Mouse (Mus musculus) hindbrain, embryonic 10.5 days (tissue): Measurements from ENCODE around the gene Trim3. TPM values are rescaled to one million over a fixed set of nuclear protein-coding genes. Genes with fewer than 3 reads are reported as not detected.

Experiments
- DNase-seq: peaks from one replicate; pipeline ENCODE4 v3.0.0-alpha.2; 2017; ENCODE audit warnings: low spot score
- H3K27ac ChIP-seq: fragments of 300-500 bp; sonication (generic); 2 replicates; pipeline ENCODE4 v1.5.1; 2016; ENCODE audit warnings: mild to moderate bottlenecking, moderate library complexity
- H3K27me3 ChIP-seq: fragments of 300-500 bp; sonication (generic); 2 replicates; pipeline ENCODE4 v1.6.1; 2016; ENCODE audit warnings: mild to moderate bottlenecking; ENCODE audit not compliant: poor library complexity, insufficient read depth, severe bottlenecking
- H3K36me3 ChIP-seq: fragments of 300-500 bp; sonication (generic); 2 replicates; pipeline ENCODE4 v1.6.1; 2016; ENCODE audit warnings: mild to moderate bottlenecking, moderate library complexity
- H3K4me1 ChIP-seq: fragments of 300-500 bp; sonication (generic); replicated peaks from 2 replicates; pipeline ENCODE4 v1.6.1; 2016; ENCODE audit warnings: mild to moderate bottlenecking
- H3K4me3 ChIP-seq: fragments of 300-500 bp; sonication (generic); 2 replicates; pipeline ENCODE4 v1.5.1; 2016; ENCODE audit warnings: mild to moderate bottlenecking, moderate library complexity
- H3K9me3 ChIP-seq: fragments of 300-500 bp; sonication (generic); 2 replicates; pipeline ENCODE4 v1.6.1; 2016; ENCODE audit warnings: mild to moderate bottlenecking, moderate library complexity
- WGBS: fragments of 180-500 bp; shearing (Covaris S2); methylation state at CpG from one replicate; pipeline ENCODE4 v1.1.7; 2016; 5-methylcytosine and 5-hydroxymethylcytosine counted together
- polyA plus RNA-seq: library from polyadenylated mRNA; unstranded; fragments of >200 nt; fragmentation: Nextera tagmentation; extraction: Ambion mirVana; gene quantifications from 2 replicates; pipeline ENCODE4 v1.2.1, GENCODE M21; 2016

The Trim3 gene
- 40.9 and 42.2 TPM in 2 replicates for polyA plus RNA-seq

GRCm38 (mm10) chr7:105633127-105633800 lies at the start of gene Trim3:
Gene Trim3 (minus strand): TSS chr7:105633571.
- H3K36me3 ChIP-seq: peaks cover 29% of the 10 kb centered on the region
- under 1% methylated on average over 71 of the region's 71 CpGs for WGBS
- peak; percentile 89 for DNase-seq
- peaks cover 19% of the 10 kb centered on the region for H3K27me3 ChIP-seq
- H3K4me3 ChIP-seq: peak within 1 kb of the TSS; percentile 92
- H3K9me3 ChIP-seq: no peaks in the 10 kb centered on the region
- peak within 1 kb of the TSS; percentile 93 for H3K27ac ChIP-seq
- peaks cover 35% of the 10 kb centered on the region for H3K4me1 ChIP-seq

GRCm38 (mm10) chr7:105650639-105651435 lies 17.5 kb upstream of the Trim3 start, which contains the start of gene Dnhd1:
Gene Dnhd1 (plus strand): TSS chr7:105650827.
- peak within 1 kb of the TSS; percentile 51 for H3K4me3 ChIP-seq
- no peaks in the 10 kb centered on the region for H3K27me3 ChIP-seq
- H3K36me3 ChIP-seq: peaks cover 5% of the 10 kb centered on the region; the same call in 1 of the 2 replicates
- WGBS: 3% methylated on average over 17 of the region's 17 CpGs
- H3K27ac ChIP-seq: peak within 1 kb of the TSS; percentile 73
- no peaks in the 10 kb centered on the region for H3K9me3 ChIP-seq
- peaks cover 13% of the 10 kb centered on the region for H3K4me1 ChIP-seq
- peak; percentile 77 for DNase-seq

GRCm38 (mm10) chr7:105641936-105642335 lies 8.6 kb upstream of the Trim3 start:
- no peaks in the 10 kb centered on the region for H3K9me3 ChIP-seq
- no peak for DNase-seq
- WGBS: 77% methylated on average over 3 of the region's 3 CpGs
- peaks cover 31% of the 10 kb centered on the region for H3K36me3 ChIP-seq
- peaks cover 28% of the 10 kb centered on the region for H3K4me1 ChIP-seq
- no peak overlapping the region for H3K27ac ChIP-seq
- no peaks in the 10 kb centered on the region for H3K27me3 ChIP-seq
- peak overlapping the region; percentile 82 for H3K4me3 ChIP-seq

GRCm38 (mm10) chr7:105640894-105641255 lies 7.5 kb upstream of the Trim3 start:
- 0 out of 2 replicates have a peak, but pooled peaks cover under 1% of the 10 kb centered on the region for H3K27me3 ChIP-seq
- WGBS: under 1% methylated on average over 18 of the region's 18 CpGs
- no peaks in the 10 kb centered on the region for H3K9me3 ChIP-seq
- DNase-seq: no peak
- H3K4me1 ChIP-seq: peaks cover 28% of the 10 kb centered on the region
- peak overlapping the region; percentile 87 for H3K27ac ChIP-seq
- H3K4me3 ChIP-seq: peak overlapping the region; percentile 82
- H3K36me3 ChIP-seq: peaks cover 41% of the 10 kb centered on the region

DNA sequence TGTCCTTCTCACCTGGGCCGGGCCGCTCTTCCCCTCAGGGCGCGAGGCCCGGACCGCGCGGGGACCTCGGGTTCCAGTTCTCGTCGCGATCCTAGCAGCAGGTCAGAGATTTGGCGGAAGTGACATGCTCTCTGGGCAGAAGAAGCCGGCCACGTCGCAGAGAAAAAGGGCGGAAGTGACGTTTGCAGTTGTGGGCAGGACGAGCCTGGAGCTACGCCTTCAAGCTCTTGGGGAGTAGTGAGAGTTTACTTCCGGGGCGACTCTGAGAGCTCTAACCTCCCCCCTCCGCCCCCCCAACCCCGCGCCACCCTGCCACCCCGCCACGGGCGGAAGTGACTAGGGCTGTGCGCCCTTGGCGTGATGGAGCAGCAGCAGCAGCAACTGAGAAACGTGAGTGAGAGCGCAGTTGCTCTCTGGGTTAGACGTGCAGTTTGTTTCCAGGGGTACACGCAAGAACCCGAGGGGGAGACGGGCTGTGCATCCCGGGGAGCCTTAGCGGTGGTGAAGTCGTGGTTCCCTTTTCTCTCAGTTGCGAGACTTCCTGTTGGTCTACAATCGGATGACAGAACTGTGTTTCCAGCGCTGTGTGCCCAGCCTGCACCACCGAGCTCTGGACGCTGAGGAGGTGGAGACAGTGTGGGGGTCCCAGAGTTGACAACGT lies 7.0 kb upstream of the Trim3 start, which contains the start of the genes Arfip2 and Gm45799:
Gene Arfip2 (minus strand): TSS at position 184 of the 661 bp plus-strand sequence.
Gene Gm45799 (plus strand): TSS at position 320 of the 661 bp plus-strand sequence.
- under 1% methylated on average over 45 of the region's 45 CpGs for WGBS
- peak; percentile 98 for DNase-seq
- H3K27ac ChIP-seq: peak within 1 kb of the TSS; percentile 87
- H3K4me3 ChIP-seq: peak within 1 kb of the TSS; percentile 82
- H3K36me3 ChIP-seq: peaks cover 46% of the 10 kb centered on the region
- peaks cover 6% of the 10 kb centered on the region for H3K27me3 ChIP-seq
- H3K4me1 ChIP-seq: peaks cover 28% of the 10 kb centered on the region
- no peaks in the 10 kb centered on the region for H3K9me3 ChIP-seq

- Histone ChIP-seq H3K27ac (peak within 1 kb of the TSS; percentile 87), H3K27me3 (peaks cover 12% of the 10 kb centered on the region), H3K4me1 (peaks cover 28% of the 10 kb centered on the region), H3K4me3 (peak within 1 kb of the TSS; percentile 82), H3K36me3 (peaks cover 46% of the 10 kb centered on the region), H3K9me3 (no peaks in the 10 kb centered on the region)
- WGBS: 3% methylated on average over 2 of the region's 2 CpGs
- DNase-seq: no peak
Observed at GRCm38 (mm10) chr7:105639756-105640155, 6.4 kb upstream of the Trim3 start, which contains the start of gene Timm10b. Gene Timm10b (plus strand): TSS chr7:105640056.

GRCm38 (mm10) chr7:105639304-105639703 lies 5.9 kb upstream of the Trim3 start:
- Histone ChIP-seq H3K4me1 (peaks cover 32% of the 10 kb centered on the region), H3K4me3 (peak overlapping the region; percentile 82), H3K27me3 (peaks cover 17% of the 10 kb centered on the region), H3K36me3 (peaks cover 46% of the 10 kb centered on the region), H3K9me3 (no peaks in the 10 kb centered on the region), H3K27ac (0 out of 2 replicates have a peak overlapping the region, but pooled peaks have one; percentile 87)
- DNase-seq: no peak
- WGBS: 81% methylated on average over 9 of the region's 9 CpGs

DNA sequence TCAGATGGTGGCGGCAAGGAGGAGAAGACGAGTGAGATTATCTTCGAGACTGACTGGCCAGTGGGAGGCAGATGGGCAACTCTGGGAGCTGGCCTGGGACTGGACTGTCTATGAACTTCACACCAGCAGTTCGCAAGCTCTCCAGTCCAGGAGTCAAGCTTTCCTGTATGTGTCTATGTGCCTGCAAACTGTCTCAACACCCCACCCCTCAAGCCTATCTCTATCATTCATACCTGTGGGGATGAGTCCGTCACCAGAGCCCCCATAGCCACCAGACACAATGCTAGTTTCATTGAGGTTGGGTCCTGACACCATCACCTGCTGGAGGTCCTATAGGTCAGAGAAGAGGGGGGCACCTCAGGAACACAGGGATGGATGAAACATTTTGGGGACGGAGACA lies 5.4 kb upstream of the Trim3 start:
- no peak for DNase-seq
- Histone ChIP-seq H3K27ac (no peak overlapping the region), H3K9me3 (no peaks in the 10 kb centered on the region), H3K4me1 (peaks cover 37% of the 10 kb centered on the region), H3K4me3 (peak overlapping the region; percentile 82; the same call in 1 of the 2 replicates), H3K36me3 (peaks cover 41% of the 10 kb centered on the region), H3K27me3 (peaks cover 19% of the 10 kb centered on the region)
- 94% methylated on average over 6 of the region's 6 CpGs for WGBS

GRCm38 (mm10) chr7:105635726-105636125 lies 2.4 kb upstream of the Trim3 start:
- Histone ChIP-seq H3K4me1 (peaks cover 38% of the 10 kb centered on the region), H3K9me3 (no peaks in the 10 kb centered on the region), H3K27me3 (peaks cover 19% of the 10 kb centered on the region), H3K36me3 (peaks cover 30% of the 10 kb centered on the region), H3K27ac (no peak overlapping the region), H3K4me3 (no peak overlapping the region)
- DNase-seq: no peak
- whole genome bisulfite sequencing: 88% methylated on average over 2 of the region's 2 CpGs

GRCm38 (mm10) chr7:105634272-105634920 lies 1.0 kb upstream of the Trim3 start:
- peaks cover 30% of the 10 kb centered on the region for H3K36me3 ChIP-seq
- peaks cover 32% of the 10 kb centered on the region for H3K4me1 ChIP-seq
- H3K27me3 ChIP-seq: peaks cover 19% of the 10 kb centered on the region
- DNase-seq: no peak
- no peak overlapping the region for H3K27ac ChIP-seq
- peak overlapping the region; percentile 92 for H3K4me3 ChIP-seq
- WGBS: 64% methylated on average over 9 of the region's 9 CpGs
- H3K9me3 ChIP-seq: no peaks in the 10 kb centered on the region

GRCm38 (mm10) chr7:105633801-105634135 lies 397 bp upstream of the Trim3 start:
- H3K27ac ChIP-seq: peak overlapping the region; percentile 93
- H3K36me3 ChIP-seq: peaks cover 30% of the 10 kb centered on the region
- WGBS: 3% methylated on average over 10 of the region's 10 CpGs
- no peaks in the 10 kb centered on the region for H3K9me3 ChIP-seq
- H3K4me1 ChIP-seq: peaks cover 32% of the 10 kb centered on the region
- no peak for DNase-seq
- peak overlapping the region; percentile 92 for H3K4me3 ChIP-seq
- peaks cover 19% of the 10 kb centered on the region for H3K27me3 ChIP-seq

DNA sequence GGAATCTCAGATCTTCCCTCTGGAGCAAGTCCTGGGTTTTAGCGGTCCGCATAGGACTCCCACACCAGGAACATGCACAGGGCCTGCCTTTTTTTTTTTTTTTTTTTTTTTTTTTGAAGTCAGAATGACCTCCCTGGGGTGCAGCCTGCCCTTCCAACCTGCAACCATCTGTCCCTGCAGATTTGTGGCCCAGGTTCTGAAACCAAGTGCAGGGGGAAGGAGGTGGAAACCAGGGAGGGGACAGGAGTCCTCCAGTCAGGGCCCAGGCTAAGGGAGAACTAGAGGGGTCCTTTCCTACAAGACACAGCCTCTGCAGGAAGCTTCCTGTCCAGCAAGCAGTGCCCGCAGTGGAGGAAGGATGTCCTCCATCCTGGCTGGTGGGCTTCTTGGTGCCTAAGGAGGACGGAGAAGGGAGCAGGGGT lies 809 bp downstream of the Trim3 start:
- Histone ChIP-seq H3K4me1 (peaks cover 36% of the 10 kb centered on the region), H3K27me3 (peaks cover 19% of the 10 kb centered on the region), H3K36me3 (peaks cover 22% of the 10 kb centered on the region), H3K9me3 (no peaks in the 10 kb centered on the region), H3K27ac (peak overlapping the region; percentile 93), H3K4me3 (peak overlapping the region; percentile 92)
- DNase-seq: peak; percentile 31
- 16% methylated on average over 4 of the region's 4 CpGs for WGBS
